Mouse (Mus musculus): Measurements from ENCODE around the gene Arfgap3. TPM values are rescaled to one million over a fixed set of nuclear protein-coding genes. Genes with fewer than 3 reads are reported as not detected.
A peak's percentile ranks its signal among the peaks of the same experiment; 100 is the strongest.

Arfgap3 gene
- polyA plus RNA-seq, 1 experiment from 2014 or later = 37.4 TPM

DNA sequence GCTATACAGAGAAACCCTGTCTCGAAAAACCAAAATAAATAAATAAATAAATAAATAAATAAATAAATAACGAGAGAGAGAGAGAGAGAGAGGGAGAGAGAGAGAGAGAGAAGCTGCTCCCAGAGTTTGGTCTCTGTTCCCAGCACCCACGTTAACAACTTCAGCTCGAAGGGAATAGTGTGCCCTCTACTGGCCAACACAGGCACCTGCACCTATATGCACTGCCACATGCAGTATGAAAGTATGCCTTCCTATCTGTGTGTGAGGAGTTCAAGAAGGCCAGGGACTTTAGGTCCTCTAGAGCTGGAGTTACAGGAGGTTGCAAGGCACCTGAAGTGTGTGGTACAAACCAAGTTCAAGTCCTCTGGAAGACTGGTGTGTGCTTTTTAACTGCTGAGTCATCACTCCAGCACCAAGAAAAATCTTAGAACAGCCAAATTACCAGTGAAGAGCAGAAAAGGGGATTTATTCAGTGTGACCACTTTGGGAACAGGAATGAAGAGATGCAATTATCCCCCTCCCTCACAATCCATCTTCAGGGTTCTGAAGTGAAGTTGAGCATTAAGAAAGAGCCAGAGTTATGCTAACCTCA, 94.8 kb downstream of the Arfgap3 start:
- H3K9ac ChIP-seq (replicated peaks; ENCODE audit: low read depth, low read length) = no peak overlapping the region
- WGBS = 86% methylated on average over 3 of the region's 4 CpGs
- no peak overlapping the region for H3K27ac ChIP-seq (ENCODE audit: low read depth, low read length)
- H3K4me1 ChIP-seq (ENCODE audit: control insufficient read depth, insufficient read depth, low read length) = peaks cover 9% of the 10 kb centered on the region; the same call in 1 of the 2 replicates
- no peak overlapping the region for H3K4me2 ChIP-seq (ENCODE audit: low read depth, low read length)
- no peaks in the 10 kb centered on the region for H3K36me3 ChIP-seq (ENCODE audit: control insufficient read depth, insufficient read depth, low read length)
- H3K27me3 ChIP-seq (ENCODE audit: control insufficient read depth, insufficient read depth, low read length) = peaks cover 22% of the 10 kb centered on the region
- H3K4me3 ChIP-seq (ENCODE audit: low read depth, low read length) = no peak overlapping the region
- ATAC-seq (ENCODE audit: low read depth) = no peak
- no peaks in the 10 kb centered on the region for H3K9me3 ChIP-seq (ENCODE audit: control insufficient read depth, low read length)

DNA sequence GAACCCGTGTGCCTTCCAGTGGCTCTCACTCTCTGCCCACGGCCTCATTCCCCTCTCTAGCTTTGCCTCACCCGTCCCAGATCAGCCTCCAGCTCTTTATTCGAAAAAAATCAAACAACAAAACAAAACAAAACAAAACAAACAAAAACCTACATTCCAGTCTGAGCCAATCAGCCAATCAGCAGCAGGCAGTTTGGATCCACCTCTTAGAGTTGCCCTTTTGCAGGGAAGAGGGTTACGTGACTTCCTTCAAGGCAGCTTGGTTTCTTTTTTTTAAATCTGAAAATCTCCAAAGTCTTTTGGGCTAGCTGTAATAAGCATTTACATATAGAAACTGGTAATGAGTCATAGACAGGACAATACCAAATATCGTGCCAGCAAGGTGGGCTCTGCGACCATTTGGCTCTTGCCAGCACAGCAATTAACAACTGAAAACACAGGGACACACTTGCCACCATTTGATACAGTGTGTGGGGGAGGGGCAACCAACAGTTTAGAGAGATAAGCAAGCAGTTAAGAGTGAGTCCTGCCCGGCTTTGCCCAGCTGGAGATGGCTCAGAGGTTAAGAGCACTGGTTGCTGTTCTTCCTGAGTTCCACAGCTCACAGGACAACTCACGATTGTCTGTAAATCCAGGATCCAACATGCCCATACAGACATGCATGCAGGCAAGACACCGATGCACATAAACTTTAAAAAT, 95.5 kb downstream of the Arfgap3 start:
- H3K27me3 ChIP-seq (ENCODE audit: control insufficient read depth, insufficient read depth, low read length) = peaks cover 22% of the 10 kb centered on the region
- no peak overlapping the region for H3K4me2 ChIP-seq (ENCODE audit: low read depth, low read length)
- no peaks in the 10 kb centered on the region for H3K36me3 ChIP-seq (ENCODE audit: control insufficient read depth, insufficient read depth, low read length)
- no peaks in the 10 kb centered on the region for H3K9me3 ChIP-seq (ENCODE audit: control insufficient read depth, low read length)
- WGBS = 79% methylated on average over 10 of the region's 10 CpGs
- H3K27ac ChIP-seq (ENCODE audit: low read depth, low read length) = no peak overlapping the region
- H3K4me3 ChIP-seq (ENCODE audit: low read depth, low read length) = no peak overlapping the region
- H3K9ac ChIP-seq (replicated peaks; ENCODE audit: low read depth, low read length) = no peak overlapping the region
- peaks cover 9% of the 10 kb centered on the region; the same call in 1 of the 2 replicates for H3K4me1 ChIP-seq (ENCODE audit: control insufficient read depth, insufficient read depth, low read length)
- ATAC-seq (ENCODE audit: low read depth) = no peak

DNA sequence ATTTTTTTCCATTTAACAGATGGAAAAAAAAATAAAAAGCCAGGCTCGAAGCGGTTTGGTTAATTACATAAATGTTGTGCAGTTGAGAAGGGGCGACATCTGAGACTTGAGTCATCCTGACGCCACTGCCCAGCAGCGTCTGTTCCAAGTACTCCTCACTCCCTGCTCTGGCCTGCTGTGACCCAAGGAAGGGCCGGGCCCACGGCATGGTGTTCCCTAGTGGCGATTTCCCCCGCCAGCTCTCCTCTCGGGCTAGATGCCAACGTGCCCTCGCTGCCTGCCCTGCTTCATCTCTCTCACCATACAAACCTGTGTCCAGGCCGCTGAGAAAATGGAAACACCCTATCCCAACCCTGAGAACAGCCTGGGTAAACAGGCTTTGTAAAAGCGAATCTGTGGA, 98.0 kb downstream of the Arfgap3 start:
- 67% methylated on average over 14 of the region's 14 CpGs for WGBS
- Histone ChIP-seq H3K9ac (replicated peaks; ENCODE audit: low read depth, low read length) (no peak overlapping the region), H3K9me3 (ENCODE audit: control insufficient read depth, low read length) (no peaks in the 10 kb centered on the region), H3K36me3 (ENCODE audit: control insufficient read depth, insufficient read depth, low read length) (no peaks in the 10 kb centered on the region), H3K27ac (ENCODE audit: low read depth, low read length) (no peak overlapping the region), H3K4me1 (ENCODE audit: control insufficient read depth, insufficient read depth, low read length) (peaks cover 9% of the 10 kb centered on the region; the same call in 1 of the 2 replicates), H3K4me3 (ENCODE audit: low read depth, low read length) (no peak overlapping the region), H3K27me3 (ENCODE audit: control insufficient read depth, insufficient read depth, low read length) (peaks cover 22% of the 10 kb centered on the region), H3K4me2 (ENCODE audit: low read depth, low read length) (no peak overlapping the region)
- no peak for ATAC-seq (ENCODE audit: low read depth)

DNA sequence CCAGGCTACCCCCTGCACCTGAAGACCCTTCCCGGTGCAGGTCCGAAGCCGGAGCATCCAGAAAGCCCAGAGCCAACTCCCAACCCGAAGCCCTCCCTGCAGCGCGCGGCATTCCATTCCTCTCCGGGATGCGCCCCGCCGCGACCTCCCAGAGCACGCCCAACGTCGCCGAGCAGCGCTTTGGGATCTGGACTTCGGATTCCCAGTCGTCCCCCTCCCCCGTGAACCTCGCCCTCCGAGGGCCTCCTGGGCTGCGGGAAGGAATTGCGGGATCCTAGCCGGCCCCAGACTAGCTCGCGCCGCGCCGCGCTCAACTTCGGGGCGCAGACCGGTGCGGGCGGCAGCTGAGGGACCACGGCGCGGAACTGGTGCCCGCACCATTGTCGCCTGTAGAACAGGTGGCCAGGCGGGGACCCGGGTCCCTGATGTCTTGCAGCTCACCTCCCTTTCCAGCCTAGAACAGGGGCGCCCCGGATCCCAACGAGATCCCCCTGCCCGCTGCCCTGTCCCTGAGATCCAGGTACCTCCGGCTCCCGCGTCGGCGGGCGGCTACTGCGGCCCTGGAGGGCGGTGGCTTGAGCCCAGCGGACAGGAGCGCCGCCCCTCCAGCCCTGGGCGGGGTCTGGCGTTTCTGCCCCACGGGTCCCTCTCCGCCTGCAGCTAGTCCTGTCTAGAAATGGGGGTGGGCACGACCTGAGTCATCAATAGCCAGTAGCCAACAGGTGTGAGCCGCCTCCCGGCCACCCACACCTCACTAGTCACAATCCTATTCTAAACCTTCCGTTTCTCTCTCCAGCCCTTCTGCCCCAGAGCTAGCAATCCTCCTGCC, 98.7 kb downstream of the Arfgap3 start, which contains the start of gene A4galt:
A4galt (minus strand) TSS at position 599 of the 829 bp plus-strand sequence.
- Histone ChIP-seq H3K36me3 (ENCODE audit: control insufficient read depth, insufficient read depth, low read length) (no peaks in the 10 kb centered on the region), H3K4me1 (ENCODE audit: control insufficient read depth, insufficient read depth, low read length) (peaks cover 9% of the 10 kb centered on the region; the same call in 1 of the 2 replicates), H3K4me3 (ENCODE audit: low read depth, low read length) (peak within 1 kb of the TSS; percentile 38), H3K27ac (ENCODE audit: low read depth, low read length) (no peak within 1 kb of the TSS), H3K9me3 (ENCODE audit: control insufficient read depth, low read length) (no peaks in the 10 kb centered on the region), H3K4me2 (ENCODE audit: low read depth, low read length) (peak within 1 kb of the TSS; percentile 80), H3K9ac (replicated peaks; ENCODE audit: low read depth, low read length) (peak within 1 kb of the TSS; percentile 41; the same call in 1 of the 2 replicates), H3K27me3 (ENCODE audit: control insufficient read depth, insufficient read depth, low read length) (peaks cover 22% of the 10 kb centered on the region)
- no peak for ATAC-seq (ENCODE audit: low read depth)
- 1% methylated on average over 64 of the region's 66 CpGs for WGBS

DNA sequence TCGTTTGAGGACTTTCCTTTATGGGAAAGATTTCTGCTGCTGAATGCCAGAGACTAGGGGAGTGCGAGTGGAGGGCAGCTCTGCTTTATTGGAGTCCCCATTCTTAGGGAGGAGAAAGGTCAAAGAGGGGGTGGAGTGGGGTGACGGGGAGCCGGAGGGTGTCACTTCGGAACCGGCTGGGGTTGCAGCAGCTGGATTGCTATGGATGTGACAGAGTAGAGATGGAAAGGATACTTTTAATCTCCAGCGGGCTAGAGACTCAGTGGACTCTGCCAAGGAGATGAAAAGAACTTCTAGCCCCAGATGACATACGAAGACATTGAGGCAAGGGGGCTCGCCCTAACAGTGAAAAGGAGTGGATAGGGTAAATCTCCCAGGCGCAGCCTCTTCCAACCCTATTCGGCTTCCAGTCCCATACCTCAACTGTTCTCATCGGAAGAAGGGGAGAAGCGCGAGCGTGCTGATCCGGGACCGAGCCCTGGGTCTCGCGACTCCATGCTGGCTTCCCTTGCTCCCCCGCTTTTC, 99.3 kb downstream of the Arfgap3 start:
- no peaks in the 10 kb centered on the region for H3K36me3 ChIP-seq (ENCODE audit: control insufficient read depth, insufficient read depth, low read length)
- no peaks in the 10 kb centered on the region for H3K9me3 ChIP-seq (ENCODE audit: control insufficient read depth, low read length)
- H3K4me1 ChIP-seq (ENCODE audit: control insufficient read depth, insufficient read depth, low read length) = peaks cover 9% of the 10 kb centered on the region; the same call in 1 of the 2 replicates
- peak overlapping the region; percentile 41; the same call in 1 of the 2 replicates for H3K9ac ChIP-seq (replicated peaks; ENCODE audit: low read depth, low read length)
- no peak overlapping the region for H3K27ac ChIP-seq (ENCODE audit: low read depth, low read length)
- ATAC-seq (ENCODE audit: low read depth) = no peak
- under 1% methylated on average over 20 of the region's 20 CpGs for WGBS
- H3K4me3 ChIP-seq (ENCODE audit: low read depth, low read length) = peak overlapping the region; percentile 38
- H3K4me2 ChIP-seq (ENCODE audit: low read depth, low read length) = peak overlapping the region; percentile 80
- peaks cover 22% of the 10 kb centered on the region for H3K27me3 ChIP-seq (ENCODE audit: control insufficient read depth, insufficient read depth, low read length)

Other genes starting within 250 kb of the Arfgap3 start
- 52.1 and 70.5 TPM in 2 replicates for gene Rrp7a, start 227.4 kb downstream of the Arfgap3 start, polyA plus RNA-seq (2014; fragmentation: Nextera tagmentation; extraction: Ambion mirVana)
- gene Poldip3, start 200.9 kb downstream of the Arfgap3 start, polyA plus RNA-seq (2014; fragmentation: Nextera tagmentation; extraction: Ambion mirVana) = 153 and 155 TPM in 2 replicates
- gene Cyb5r3, start 177.7 kb downstream of the Arfgap3 start, polyA plus RNA-seq (2014; fragmentation: Nextera tagmentation; extraction: Ambion mirVana) = 122 and 139 TPM in 2 replicates
- gene A4galt, start 98.5 kb downstream of the Arfgap3 start, polyA plus RNA-seq (2014; fragmentation: Nextera tagmentation; extraction: Ambion mirVana) = 0.91 and 3.9 TPM in 2 replicates
- 17.4 and 20.7 TPM in 2 replicates for gene Pacsin2, start 114.4 kb upstream of the Arfgap3 start, polyA plus RNA-seq (2014; fragmentation: Nextera tagmentation; extraction: Ambion mirVana)
- 90.0 and 90.4 TPM in 2 replicates for gene Ttll1, start 160.6 kb upstream of the Arfgap3 start, polyA plus RNA-seq (2014; fragmentation: Nextera tagmentation; extraction: Ambion mirVana)
- 0.52 and 0.73 TPM in 2 replicates for gene Bik, start 176.6 kb upstream of the Arfgap3 start, polyA plus RNA-seq (2014; fragmentation: Nextera tagmentation; extraction: Ambion mirVana)
- 4.7 and 7.7 TPM in 2 replicates for gene Tspo, start 213.3 kb upstream of the Arfgap3 start, polyA plus RNA-seq (2014; fragmentation: Nextera tagmentation; extraction: Ambion mirVana)
- gene Mcat, start 213.5 kb upstream of the Arfgap3 start, polyA plus RNA-seq (2014; fragmentation: Nextera tagmentation; extraction: Ambion mirVana) = 31.8 and 36.6 TPM in 2 replicates
- 39.8 and 42.6 TPM in 2 replicates for gene Ttll12, start 244.9 kb upstream of the Arfgap3 start, polyA plus RNA-seq (2014; fragmentation: Nextera tagmentation; extraction: Ambion mirVana)

All from neural tube, embryonic 14.5 days (tissue).